Mouse (Mus musculus) G1E-ER4 (cell line): ENCODE data around the gene Plk2. TPM values are rescaled to one million over a fixed set of nuclear protein-coding genes. Genes with fewer than 3 reads are reported as not detected.

Source experiments
- GATA1 ChIP-seq: IDR thresholded peaks from one replicate; pipeline ENCODE4 v1.8.0; 2012; ENCODE audit warnings: low read length, inconsistent platforms
- polyA plus RNA-seq: library from polyadenylated mRNA; stranded (reverse); fragments of >175 nt; gene quantifications from 2 replicates; pipeline ENCODE4 v1.2.3, GENCODE M21; 2012

Plk2 gene
- polyA plus RNA-seq, 1 experiment = not detected

DNA sequence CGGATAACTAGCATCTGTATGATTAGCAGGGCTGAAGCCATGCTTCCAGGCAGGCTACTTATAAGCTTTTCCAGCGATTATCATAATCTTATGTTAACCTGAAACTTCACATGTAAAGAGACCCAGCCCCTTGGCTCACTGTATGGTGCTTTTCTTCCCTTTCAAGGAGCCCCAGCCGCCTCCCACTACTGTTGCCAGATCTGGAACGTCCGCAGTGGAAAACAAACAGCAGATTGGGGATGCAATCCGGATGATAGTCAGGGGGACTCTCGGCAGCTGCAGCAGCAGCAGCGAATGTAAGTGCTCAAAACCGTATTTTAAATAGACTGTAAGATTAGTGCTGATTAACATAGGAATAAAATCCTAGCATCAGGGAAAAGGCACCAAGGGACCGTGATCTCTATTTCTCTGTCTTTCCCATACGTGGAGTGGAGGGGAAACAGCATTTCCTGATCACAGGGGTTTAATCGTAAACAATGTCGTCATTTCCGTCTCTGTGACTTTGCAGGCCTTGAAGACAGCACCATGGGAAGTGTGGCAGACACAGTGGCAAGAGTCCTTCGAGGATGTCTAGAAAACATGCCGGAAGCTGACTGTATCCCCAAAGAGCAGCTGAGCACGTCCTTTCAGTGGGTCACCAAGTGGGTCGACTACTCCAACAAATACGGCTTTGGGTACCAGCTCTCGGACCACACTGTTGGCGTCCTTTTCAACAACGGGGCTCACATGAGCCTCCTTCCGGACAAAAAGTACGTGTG is 3.8 kb downstream of the Plk2 start:
- no peak for TF ChIP-seq GATA1

GRCm38 (mm10) chr13:110401443-110401842 is 6.6 kb downstream of the Plk2 start:
- TF ChIP-seq GATA1 = no peak

DNA sequence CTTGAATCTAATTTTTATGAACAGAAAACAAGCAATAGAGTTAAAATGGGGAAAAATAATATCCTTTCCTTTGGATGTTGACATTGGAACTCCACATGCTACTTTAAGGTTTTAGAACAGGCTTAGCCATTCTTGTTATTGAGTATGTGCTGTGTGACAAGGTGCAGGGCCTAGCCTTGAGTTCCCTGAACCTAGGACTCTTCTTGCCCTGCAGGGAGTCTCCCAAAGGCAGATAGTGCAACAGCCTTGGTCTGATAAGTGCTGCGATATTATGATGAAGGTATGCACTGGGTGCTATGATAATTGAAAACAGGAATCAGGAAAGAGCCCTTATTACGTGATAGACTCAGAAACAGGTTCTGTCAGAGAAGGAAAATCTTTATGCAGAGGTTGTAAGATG is 7.0 kb downstream of the Plk2 start:
- TF ChIP-seq GATA1 = no peak

DNA sequence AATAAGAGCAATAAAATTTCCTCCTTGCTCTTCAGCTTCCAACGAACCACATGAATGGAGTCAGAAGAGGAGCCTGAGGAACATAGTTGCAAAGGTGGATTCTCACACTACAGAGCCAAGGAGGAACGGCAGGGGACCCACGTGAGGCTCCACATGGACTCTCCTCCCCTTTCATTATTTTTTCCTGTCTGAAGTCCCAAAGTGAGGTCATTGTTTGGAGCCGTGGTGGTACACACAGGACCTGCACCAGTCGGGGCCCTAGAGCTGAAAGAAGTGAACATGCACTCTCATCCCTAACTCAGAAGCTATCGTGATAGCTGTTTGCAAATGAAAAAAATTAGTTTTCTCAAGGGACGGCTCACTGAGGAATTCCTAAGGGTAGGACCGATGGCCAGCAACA is 9.2 kb downstream of the Plk2 start:
- TF ChIP-seq GATA1 = no peak

- no peak for TF ChIP-seq GATA1
Measured at GRCm38 (mm10) chr13:110406152-110406551, 11.3 kb downstream of the Plk2 start.

DNA sequence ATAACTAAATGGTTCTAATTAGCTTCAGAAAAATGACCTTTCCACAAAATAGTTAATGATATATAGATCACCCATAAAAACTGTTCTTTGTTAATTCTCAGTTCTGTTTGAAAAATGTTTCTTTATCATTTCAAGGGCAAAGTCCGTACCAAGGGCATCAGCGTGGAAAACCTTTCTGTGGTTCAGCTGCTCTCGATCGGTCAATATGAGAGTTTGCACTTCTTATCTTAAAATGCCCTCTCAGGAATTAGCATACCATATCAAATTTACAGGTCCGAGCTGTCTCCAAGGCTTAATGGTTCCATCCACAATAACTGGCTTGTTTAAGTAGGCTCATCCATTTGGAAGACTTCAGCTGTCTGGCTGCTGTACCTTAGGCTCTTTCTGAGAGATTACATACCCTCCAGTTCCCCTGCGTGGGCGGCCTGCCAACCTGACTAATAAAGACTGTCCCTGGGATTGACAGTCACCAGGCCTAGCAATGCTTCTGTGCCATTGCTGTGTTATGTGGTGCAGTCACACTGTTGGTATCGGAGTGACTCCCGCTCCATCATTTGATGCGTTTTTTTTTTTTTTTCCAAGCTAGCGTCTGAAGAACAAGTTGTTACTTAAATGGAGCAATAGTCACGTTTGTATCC is 17.8 kb downstream of the Plk2 start:
- TF ChIP-seq GATA1 = no peak

- TF ChIP-seq GATA1 = no peak
Measured at GRCm38 (mm10) chr13:110418656-110419055, 23.8 kb downstream of the Plk2 start.

DNA sequence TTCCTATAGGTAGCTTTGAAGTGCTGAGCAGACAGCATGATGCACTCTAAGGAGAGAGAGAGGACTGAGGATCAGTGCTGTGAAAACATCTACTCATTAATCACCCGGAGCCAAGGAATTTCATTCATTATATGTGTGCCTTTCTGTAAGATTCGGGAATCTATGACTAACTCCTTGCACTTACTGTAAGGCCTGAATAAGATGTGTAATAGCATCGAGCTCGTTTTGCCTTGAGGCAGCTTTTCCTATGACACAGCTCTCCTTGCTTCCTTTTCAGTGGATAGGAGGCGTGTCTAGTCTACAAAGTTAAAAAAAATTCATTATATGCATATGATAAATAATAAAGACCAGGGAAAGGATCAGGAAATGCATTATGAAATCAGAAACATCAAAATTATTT is 24.8 kb downstream of the Plk2 start:
- no peak for TF ChIP-seq GATA1

DNA sequence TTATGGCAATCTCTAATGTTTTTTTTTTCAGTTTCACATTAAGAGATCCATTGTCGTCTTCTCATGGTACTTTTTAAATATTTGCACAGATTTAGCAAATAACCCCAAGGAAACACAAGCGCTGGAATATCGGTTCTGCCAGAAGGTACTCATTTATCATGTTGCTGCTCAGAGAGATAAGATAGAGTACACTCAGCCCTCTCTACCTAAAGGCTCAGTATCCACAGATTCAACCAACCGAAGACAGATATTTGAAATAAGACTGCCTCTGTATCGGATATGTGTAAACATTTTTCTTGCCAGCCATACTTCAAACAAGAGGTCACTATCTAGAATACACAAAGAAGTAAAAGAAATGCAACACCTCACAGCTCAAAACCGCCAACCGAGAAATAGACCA is 27.6 kb downstream of the Plk2 start:
- no peak for TF ChIP-seq GATA1

- TF ChIP-seq GATA1 = no peak
Measured at GRCm38 (mm10) chr13:110425512-110426222, 30.8 kb downstream of the Plk2 start.

DNA sequence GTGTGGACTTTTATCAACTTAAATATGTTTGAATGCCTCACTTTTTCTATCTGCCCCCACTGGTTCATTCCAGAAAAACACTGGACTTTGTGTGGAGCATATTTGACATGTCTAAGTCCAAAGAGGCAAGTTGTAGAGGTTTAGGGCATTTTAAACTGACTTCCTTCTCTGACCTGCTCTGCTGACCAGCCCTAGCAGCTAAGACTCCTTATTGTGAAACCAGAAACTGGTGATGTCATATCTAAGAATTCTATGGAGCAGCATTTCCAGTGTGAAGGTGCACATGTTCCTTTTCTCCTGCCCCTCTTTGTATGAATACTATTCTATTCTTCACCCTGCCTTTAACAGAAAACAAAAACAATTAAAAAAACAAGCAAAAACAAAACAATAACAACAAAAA is 36.5 kb downstream of the Plk2 start:
- TF ChIP-seq GATA1 = no peak

- no peak for TF ChIP-seq GATA1
Measured at GRCm38 (mm10) chr13:110432062-110432566, 37.3 kb downstream of the Plk2 start.

DNA sequence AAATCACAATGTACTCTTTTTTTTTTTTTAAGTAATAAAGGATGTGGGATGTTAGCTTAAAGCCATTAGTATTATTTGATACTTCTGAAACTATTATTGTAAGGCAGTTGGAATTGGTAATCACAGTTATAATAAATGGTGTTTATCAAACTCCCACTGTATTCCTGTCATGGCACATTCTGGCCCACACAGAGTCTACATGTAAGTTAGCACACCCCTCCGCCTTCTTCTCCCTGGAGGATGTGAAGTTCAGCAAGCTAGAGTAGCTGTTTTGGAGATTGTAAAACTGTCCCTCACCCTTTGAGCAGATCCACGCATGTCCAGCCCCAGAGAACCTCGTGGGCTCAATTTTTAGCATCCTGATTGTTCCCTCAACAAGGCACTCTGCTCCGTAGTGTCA is 37.8 kb downstream of the Plk2 start:
- no peak for TF ChIP-seq GATA1

DNA sequence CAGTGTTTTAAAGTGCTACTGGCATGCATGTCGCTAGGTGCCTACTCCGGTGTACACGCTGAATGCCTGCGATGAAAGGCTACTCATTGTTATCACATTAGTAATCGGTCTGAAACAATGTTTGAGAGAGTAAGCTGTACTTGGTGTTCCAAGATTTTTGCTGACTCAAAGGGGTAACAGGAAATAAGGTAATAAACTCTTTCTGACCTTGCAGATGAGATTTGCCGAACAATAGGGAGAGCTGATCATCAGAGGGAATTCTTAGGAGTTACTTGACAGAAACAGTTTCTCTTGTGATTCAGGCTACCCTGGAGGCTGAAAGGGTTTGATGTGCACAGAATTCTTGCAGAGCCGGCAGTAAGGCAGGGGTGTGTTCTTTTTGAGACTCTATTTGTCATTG is 41.8 kb downstream of the Plk2 start:
- TF ChIP-seq GATA1 = no peak

DNA sequence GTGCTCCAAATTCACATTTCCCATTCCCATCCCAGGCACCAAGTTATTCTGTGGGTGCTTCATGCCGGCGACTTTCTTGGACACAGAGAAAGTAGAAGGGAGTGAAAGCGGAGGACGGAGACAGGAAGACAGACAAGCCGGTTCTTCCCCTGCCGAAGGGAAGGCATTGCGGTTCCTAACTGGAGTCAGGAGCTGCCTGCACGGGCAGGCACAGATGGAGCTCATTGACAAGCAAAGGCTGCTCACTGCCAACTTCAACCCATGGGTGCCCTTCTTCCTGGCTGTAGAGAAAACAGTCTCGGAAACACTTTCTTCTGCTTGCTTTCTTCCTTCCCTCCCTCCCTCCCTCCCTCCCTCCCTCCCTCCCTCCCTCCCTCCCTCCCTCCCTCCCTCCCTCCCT is 43.8 kb downstream of the Plk2 start:
- no peak for TF ChIP-seq GATA1

GRCm38 (mm10) chr13:110444335-110444734 is 49.5 kb downstream of the Plk2 start:
- no peak for TF ChIP-seq GATA1
